Mouse (Mus musculus) c-Kit-negative CD71-positive TER-119-positive erythroid progenitor cells, embryonic 14.5 days (primary cell): Measurements from ENCODE around the gene Pnmt.

Experiments used
- DNase-seq: peaks from one replicate; pipeline ENCODE4 v3.0.0-alpha.2; 2013; ENCODE audit warnings: low read depth, low spot score

The Pnmt gene

GRCm38 (mm10) chr11:98383261-98384030, 2.8 kb upstream of the Pnmt start, which contains the start of gene Tcap:
Gene Tcap, plus strand, starts transcription at chr11:98383811.
- no peak for DNase-seq

GRCm38 (mm10) chr11:98384216-98384615, 2.0 kb upstream of the Pnmt start:
- no peak for DNase-seq

GRCm38 (mm10) chr11:98384721-98385637, 1.3 kb upstream of the Pnmt start:
- no peak for DNase-seq

GRCm38 (mm10) chr11:98386596-98386995, 346 bp downstream of the Pnmt start:
- DNase-seq = no peak

GRCm38 (mm10) chr11:98387056-98387577, 867 bp downstream of the Pnmt start:
- no peak for DNase-seq

GRCm38 (mm10) chr11:98388282-98388681, 2.0 kb downstream of the Pnmt start:
- no peak for DNase-seq

- DNase-seq = no peak
These were observed 3.1 kb downstream of the Pnmt start for GRCm38 (mm10) chr11:98389221-98389780.

GRCm38 (mm10) chr11:98390141-98390540, 3.9 kb downstream of the Pnmt start:
- no peak for DNase-seq

- no peak for DNase-seq
These were observed 5.8 kb downstream of the Pnmt start for GRCm38 (mm10) chr11:98392034-98392433.

GRCm38 (mm10) chr11:98392645-98393044, 6.4 kb downstream of the Pnmt start:
- peak; percentile 51 for DNase-seq

GRCm38 (mm10) chr11:98393317-98393716, 7.1 kb downstream of the Pnmt start:
- DNase-seq = no peak

- DNase-seq = no peak
These were observed 8.1 kb downstream of the Pnmt start for GRCm38 (mm10) chr11:98394301-98394700.

GRCm38 (mm10) chr11:98395041-98395440, 8.8 kb downstream of the Pnmt start:
- DNase-seq = no peak

- DNase-seq = no peak
These were observed 11.7 kb downstream of the Pnmt start for GRCm38 (mm10) chr11:98397946-98398345.

GRCm38 (mm10) chr11:98400161-98400726, 14.0 kb downstream of the Pnmt start, which contains the start of gene Pgap3:
Gene Pgap3, minus strand, starts transcription at chr11:98400490.
- DNase-seq = peak; percentile 78

GRCm38 (mm10) chr11:98400816-98401215, 14.6 kb downstream of the Pnmt start:
- no peak for DNase-seq

- DNase-seq = no peak
These were observed 20.4 kb downstream of the Pnmt start for GRCm38 (mm10) chr11:98406621-98407020.

GRCm38 (mm10) chr11:98408872-98409271, 22.6 kb downstream of the Pnmt start:
- no peak for DNase-seq

GRCm38 (mm10) chr11:98409341-98409822, 23.1 kb downstream of the Pnmt start:
- DNase-seq = no peak

- no peak for DNase-seq
These were observed 26.1 kb downstream of the Pnmt start, which contains the start of gene Erbb2 for GRCm38 (mm10) chr11:98412273-98412796. Gene Erbb2, plus strand, starts transcription at chr11:98412470.

GRCm38 (mm10) chr11:98412797-98413301, 26.6 kb downstream of the Pnmt start:
- DNase-seq = no peak
